Comparison of ENCODE assay signal across 20 mouse cellular contexts in genomic region chr7:67384942-67385872, GRCm38 (mm10). TPM values are rescaled to one million over a fixed set of nuclear protein-coding genes. Genes with fewer than 3 reads are reported as not detected.
DNase-seq lines count a peak whose midpoint lies in the region; ATAC-seq and TF ChIP-seq lines count a peak whose summit lies in the region.
"Had no signal": no experiment of that assay in that cellular context is flagged by ENCODE, and none has a peak within 500 bp of the region (broad histone marks: within the 10 kb centered on the region; RNA-seq: fewer than 3 reads in every experiment).

No protein-coding gene starts in this region.

- no peaks in the 10 kb centered on the region for H3K79me3 ChIP-seq in C2C12 (ENCODE audit: low read depth)

- no peaks in the 10 kb centered on the region for H3K27me3 ChIP-seq in C2C12 (ENCODE audit: control insufficient read depth, insufficient read depth, insufficient read length)
- no peaks in the 10 kb centered on the region for H3K27me3 ChIP-seq in forebrain, embryonic 15.5 days
- H3K27me3 ChIP-seq: forebrain, embryonic 12.5 days; heart, embryonic 15.5 days; liver, embryonic 13.5 days; midbrain, embryonic 12.5 days had no signal

- no peak overlapping the region for H3K4me2 ChIP-seq in forebrain, embryonic 15.5 days (replicated peaks)
- H3K4me2 ChIP-seq: forebrain, embryonic 12.5 days; heart, embryonic 15.5 days; liver, embryonic 13.5 days; midbrain, embryonic 12.5 days had no signal

- H3ac ChIP-seq in C2C12 (ENCODE audit: control insufficient read depth, insufficient read length, low read depth): no peak overlapping the region

- 86% methylated on average over 6 of the region's 6 CpGs for WGBS in forebrain, embryonic 15.5 days

- H3K4me1 ChIP-seq in forebrain, embryonic 15.5 days: no peaks in the 10 kb centered on the region
- H3K4me1 ChIP-seq: forebrain, embryonic 12.5 days; liver, embryonic 13.5 days; midbrain, embryonic 12.5 days had no signal

- no peaks in the 10 kb centered on the region for H3K36me3 ChIP-seq in C2C12 (ENCODE audit: control insufficient read depth, insufficient read depth)
- no peaks in the 10 kb centered on the region for H3K36me3 ChIP-seq in forebrain, embryonic 15.5 days
- H3K36me3 ChIP-seq: forebrain, embryonic 12.5 days; G1E; heart, embryonic 15.5 days; liver, embryonic 13.5 days; midbrain, embryonic 12.5 days had no signal

- no peaks in the 10 kb centered on the region for H3K79me2 ChIP-seq in C2C12 (ENCODE audit: control insufficient read depth, insufficient read depth)

- no peaks in the 10 kb centered on the region for H3K9me3 ChIP-seq in forebrain, embryonic 15.5 days
- H3K9me3 ChIP-seq: forebrain, embryonic 12.5 days; G1E; heart, embryonic 15.5 days; liver, embryonic 13.5 days; midbrain, embryonic 12.5 days had no signal

- no peak overlapping the region for H3K9ac ChIP-seq in forebrain, embryonic 15.5 days (replicated peaks)
- H3K9ac ChIP-seq: forebrain, embryonic 12.5 days; heart, embryonic 15.5 days; liver, embryonic 13.5 days; midbrain, embryonic 12.5 days had no signal

- ATAC-seq in cerebellum, adult (ENCODE audit: insufficient number of reproducible peaks, low FRiP score, low TSS enrichment): no peak
- ATAC-seq in forebrain, embryonic 15.5 days (replicated peaks): no peak
- no peak for ATAC-seq in megakaryocyte progenitor cell, adult 5-6 weeks (replicated peaks; ENCODE audit: poor library complexity)
- ATAC-seq: hindbrain, embryonic 16.5 days had no signal

- no peak overlapping the region for H3K27ac ChIP-seq in forebrain, embryonic 15.5 days (replicated peaks)
- H3K27ac ChIP-seq: forebrain, embryonic 12.5 days; heart, embryonic 15.5 days; kidney, postnatal 0 days; liver, embryonic 13.5 days; midbrain, embryonic 12.5 days; stomach, postnatal 0 days had no signal

- DNase-seq in cerebellum, postnatal 10 days: peak; percentile 26 to 28
- DNase-seq in adrenal gland, postnatal 14 days: peak; percentile 81
- peak; percentile 42 for DNase-seq in lung, postnatal 25 days (ENCODE audit: low spot score)
- DNase-seq in thymus, postnatal 4 days: no peak
- DNase-seq: cerebellum, adult 18-20 months; embryo, embryonic 11 days; gastrocnemius, postnatal 14 days; layer of hippocampus, postnatal 36 days; liver, embryonic 13.5 days had no signal

- no peak overlapping the region for H3K4me3 ChIP-seq in C2C12 (ENCODE audit: insufficient read depth, poor library complexity, severe bottlenecking)
- no peak overlapping the region for H3K4me3 ChIP-seq in forebrain, embryonic 15.5 days
- H3K4me3 ChIP-seq: forebrain, embryonic 12.5 days; heart, embryonic 15.5 days; liver, embryonic 13.5 days; midbrain, embryonic 12.5 days had no signal

- TF ChIP-seq CTCF in C2C12 (IDR thresholded peaks at IDR 0.05; ENCODE audit: control insufficient read depth, insufficient read depth, insufficient read length): no peak

TF ChIP-seq in C2C12, 6 proteins besides CTCF, POLR2A, EP300 and RAD21:
- TF ChIP-seq MYOG (IDR thresholded peaks at IDR 0.05; ENCODE audit: control insufficient read depth, extremely low read depth, insufficient read length) (peak; percentile 31), CEBPB (IDR thresholded peaks at IDR 0.05; ENCODE audit: low read depth) (no peak), MAX (IDR thresholded peaks at IDR 0.05) (no peak), FOSL1 (IDR thresholded peaks at IDR 0.05; ENCODE audit: insufficient read depth, low read length, poor library complexity, severe bottlenecking) (peak; percentile 15), USF1 (IDR thresholded peaks at IDR 0.05; ENCODE audit: low read depth) (peak; percentile 48), MYOD1 (IDR thresholded peaks at IDR 0.05; ENCODE audit: control insufficient read depth, insufficient read length, low read depth) (peak; percentile 94)
TF ChIP-seq in C2C12: peak in this region for 4.

RNA-seq across cellular contexts. Expression of gene Mef2a, which starts 12.5 kb away (rescaled TPM):
- polyA plus RNA-seq in C2C12 (2012; fragmentation: generic; extraction: Trizol): 14.8 TPM
- total RNA-seq in adrenal gland, postnatal 14 days (2021): 67.5 and 69.8 TPM in 2 replicates
- polyA plus RNA-seq in forebrain, embryonic 15.5 days (2015; fragmentation: Nextera tagmentation; extraction: Ambion mirVana): 37.6 TPM in 2 replicates
- 36.4 and 43.9 TPM in 2 replicates for total RNA-seq in megakaryocyte progenitor cell, adult 5-6 weeks (2015)
- 15.0 and 18.4 TPM in 2 replicates for total RNA-seq in megakaryocyte progenitor cell, adult 5-6 weeks (2017)
